Mouse (Mus musculus): ENCODE measurements around the gene Nxpe5. TPM values are rescaled to one million over a fixed set of nuclear protein-coding genes. Genes with fewer than 3 reads are reported as not detected.

Nxpe5 gene
- polyA plus RNA-seq, 1 experiment from 2014 or later: 2.2 TPM

DNA sequence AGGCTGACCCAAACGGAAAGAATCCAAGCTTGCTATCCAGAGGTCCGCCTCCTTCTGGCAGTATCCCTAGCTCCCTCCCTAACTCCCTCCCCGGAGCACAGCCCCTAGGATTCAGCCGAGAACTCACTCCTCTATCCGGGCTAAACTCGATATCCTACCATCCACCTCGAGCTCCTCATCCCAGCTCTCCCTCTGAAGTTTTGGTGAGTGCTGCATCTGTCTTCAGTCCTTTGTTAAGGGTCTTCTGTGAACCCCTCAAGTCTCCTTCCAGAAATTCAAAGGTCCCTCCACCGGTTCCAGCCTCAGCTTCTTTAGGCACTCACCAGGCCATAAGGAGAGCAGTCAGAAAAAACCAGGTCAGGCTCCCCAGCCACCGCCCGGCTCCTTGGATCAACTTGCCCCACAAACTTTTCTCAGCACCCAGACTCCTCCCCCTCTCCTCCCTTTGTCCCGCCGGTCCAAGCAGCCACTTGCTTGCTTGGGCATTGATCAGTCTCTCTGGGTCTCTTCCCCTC lies 46.8 kb downstream of the Nxpe5 start, which contains the start of gene Gal3st4:
TSS of gene Gal3st4 (minus strand) at position 432 of the 515 bp plus-strand sequence.
- in situ Hi-C loops (cut with MboI; ENCODE audit: low pct_unique_long_range_greater_than_20kb): no loop called here
- ChIA-PET CTCF (interaction anchor here (1.1 to 1.4 kb wide), 2 partner anchors 15 to 16 kb away, joined by 3 to 4 read pairs; no protein-coding TSS in a partner anchor), POLR2A (interaction anchor here (2.5 kb wide), 1 partner anchor 9 kb away, joined by 10 read pairs; the partner anchor contains the start of gene BC037034)
- ATAC-seq: peak; percentile 44
- DNase-seq (ENCODE audit: low read depth, low spot score): no peak
- no peaks in the 10 kb centered on the region for H3K27me3 ChIP-seq
- TF ChIP-seq CTCF (IDR thresholded peaks at IDR 0.05): no peak

DNA sequence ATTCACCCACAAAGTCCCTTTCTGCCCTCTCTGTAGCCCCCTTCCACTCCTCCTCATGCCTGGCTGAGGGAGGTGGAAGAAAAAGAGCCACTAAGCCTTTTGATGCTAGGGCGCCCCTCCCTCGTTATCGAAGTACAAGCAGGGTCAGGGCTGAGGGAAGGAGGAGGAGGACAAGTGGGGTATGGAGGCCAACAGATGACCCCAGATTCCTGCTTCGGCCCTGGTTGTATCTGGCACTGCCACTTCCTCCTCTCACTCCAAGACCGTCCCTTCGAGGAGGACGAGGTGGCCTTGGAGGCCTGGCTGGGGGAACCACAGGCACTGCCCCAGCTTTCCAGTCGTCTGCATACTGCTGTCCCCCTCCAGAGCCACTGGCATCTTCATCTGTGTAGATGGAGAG lies 48.5 kb downstream of the Nxpe5 start:
- no peak for DNase-seq (ENCODE audit: low read depth, low spot score)
- no peak for ATAC-seq
- ChIA-PET POLR2A (interaction anchor here (2.5 kb wide), 1 partner anchor 11 kb away, joined by 10 read pairs; the partner anchor contains the start of gene BC037034), CTCF (no interaction called here)
- no peak for TF ChIP-seq CTCF (IDR thresholded peaks at IDR 0.05)
- in situ Hi-C loops (cut with MboI; ENCODE audit: low pct_unique_long_range_greater_than_20kb): no loop called here
- H3K27me3 ChIP-seq: no peaks in the 10 kb centered on the region

DNA sequence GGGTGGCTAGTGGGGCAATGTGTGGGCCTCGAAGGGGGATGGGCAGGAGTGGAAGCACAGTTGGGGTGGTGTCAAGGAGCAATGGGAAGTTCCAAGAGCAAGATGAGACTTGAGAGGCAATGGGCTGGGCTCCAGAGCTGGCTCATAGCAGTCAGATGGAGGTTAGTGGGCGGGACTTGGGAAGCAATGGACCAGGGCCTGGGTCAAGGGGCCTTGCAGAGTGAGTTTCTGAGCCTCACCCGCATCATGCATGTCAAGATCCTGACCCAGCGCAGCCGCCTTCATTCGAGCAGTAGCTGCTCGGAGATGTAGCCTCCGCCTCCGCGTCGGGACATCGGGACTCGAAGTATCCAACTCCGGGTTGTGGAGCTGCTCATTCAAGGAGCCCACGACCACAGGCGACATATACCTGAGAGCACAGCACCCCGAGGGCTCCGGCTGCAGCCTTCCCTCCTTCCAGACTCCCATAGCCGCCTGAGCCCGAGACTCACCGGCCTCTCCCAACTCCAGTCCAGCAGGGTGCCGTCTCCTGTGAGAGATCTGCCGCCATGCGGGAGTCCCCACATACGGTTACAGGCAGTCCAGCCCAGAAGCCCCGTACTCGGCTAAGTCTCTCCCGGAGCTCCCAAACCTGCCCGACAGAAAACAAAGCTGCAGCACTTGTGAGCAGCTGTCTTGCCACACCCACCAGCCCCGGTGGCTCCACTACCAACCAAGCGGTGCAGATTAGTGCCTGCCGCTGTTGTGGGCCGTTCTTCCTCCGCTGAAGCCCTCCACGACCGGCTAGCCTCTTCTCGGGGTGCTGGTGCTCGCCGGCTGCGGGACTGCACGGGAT lies 49.7 kb downstream of the Nxpe5 start:
- no peak for ATAC-seq
- TF ChIP-seq CTCF (IDR thresholded peaks at IDR 0.05): no peak
- no peak for DNase-seq (ENCODE audit: low read depth, low spot score)
- CTCF ChIA-PET: interaction anchor here (1.2 kb wide), 1 partner anchor 9 kb away, joined by 3 read pairs; no protein-coding TSS in a partner anchor
- in situ Hi-C loops (cut with MboI; ENCODE audit: low pct_unique_long_range_greater_than_20kb): no loop called here
- POLR2A ChIA-PET: interaction anchor here (0.9 to 1.3 kb wide), 2 partner anchors 11 to 12 kb away, joined by 4 to 5 read pairs; partner anchors contain the start of gene BC037034
- H3K27me3 ChIP-seq: no peaks in the 10 kb centered on the region

DNA sequence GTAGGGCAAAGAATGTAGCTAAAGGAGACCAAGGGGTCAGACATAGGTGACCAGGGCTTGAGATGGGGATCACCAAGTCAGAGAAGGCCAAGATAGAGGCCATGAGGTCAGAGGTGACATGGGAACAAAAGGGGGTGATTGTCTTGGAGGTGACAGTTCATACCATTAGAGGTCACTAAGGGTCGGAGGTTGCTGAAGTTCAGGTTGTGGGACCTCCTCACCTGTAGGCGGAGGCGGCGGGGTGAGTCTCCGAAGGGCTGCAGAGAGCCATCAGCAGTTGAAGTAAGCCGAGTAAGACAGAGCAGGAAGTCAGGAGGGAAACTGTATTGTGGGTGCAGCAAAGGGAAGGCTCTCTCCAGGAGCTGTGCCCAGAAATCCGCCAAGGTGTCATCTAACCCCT lies 52.3 kb downstream of the Nxpe5 start:
- H3K27me3 ChIP-seq: peaks cover 8% of the 10 kb centered on the region
- in situ Hi-C loops (cut with MboI; ENCODE audit: low pct_unique_long_range_greater_than_20kb): no loop called here
- no peak for ATAC-seq
- DNase-seq (ENCODE audit: low read depth, low spot score): no peak
- no peak for TF ChIP-seq CTCF (IDR thresholded peaks at IDR 0.05)
- ChIA-PET POLR2A (interaction anchor here (2.5 kb wide), 1 partner anchor 13 kb away, joined by 12 read pairs; the partner anchor contains the start of gene BC037034), CTCF (no interaction called here)

DNA sequence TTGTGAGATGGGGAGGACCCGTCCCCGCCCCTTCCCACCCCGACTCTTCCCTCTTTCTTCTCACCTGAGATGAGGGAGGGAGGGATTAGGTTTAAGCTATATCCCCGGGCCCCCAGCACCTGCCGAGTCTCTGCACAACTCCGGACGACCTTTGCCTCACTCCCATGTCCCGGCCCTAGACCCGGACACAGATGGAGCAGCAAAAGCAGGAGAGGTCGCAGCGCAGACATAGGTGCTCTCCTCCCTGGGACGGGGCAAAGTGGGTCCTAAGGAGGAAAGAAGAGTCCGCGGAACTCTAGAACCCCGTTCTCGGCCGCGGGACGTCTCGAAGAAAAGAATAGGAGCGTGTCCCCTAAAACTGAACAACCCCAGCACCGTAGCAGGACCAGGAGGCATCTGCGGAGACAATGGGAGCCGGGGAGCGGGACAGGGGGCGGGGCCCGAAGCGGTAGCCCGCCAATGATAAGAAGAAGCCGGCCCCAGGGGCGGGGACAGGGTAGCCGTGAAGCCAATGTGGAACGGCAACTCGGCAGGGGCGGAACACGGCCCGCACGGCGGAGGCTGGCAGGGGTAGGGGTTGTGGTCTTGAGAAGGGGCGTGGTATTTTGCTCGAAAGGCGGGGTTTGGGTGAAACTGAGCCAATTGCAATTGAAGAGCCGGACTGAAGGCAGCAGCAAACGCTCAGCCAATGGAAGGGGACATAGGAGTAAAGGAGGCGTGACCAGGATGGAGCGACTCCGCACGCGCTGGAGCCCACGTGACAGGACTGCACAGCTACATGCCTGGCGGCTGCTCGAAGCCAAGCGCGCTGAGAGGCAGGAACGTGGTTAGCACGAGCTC lies 54.1 kb downstream of the Nxpe5 start, which contains the start of the genes Gm43720, Gpc2 and Stag3:
TSS of gene Gm43720 (minus strand) at position 374 of the 840 bp plus-strand sequence.
TSS of gene Gpc2 (minus strand) at position 421 of the 840 bp plus-strand sequence.
TSS of gene Stag3 (plus strand) at position 656 of the 840 bp plus-strand sequence.
- TF ChIP-seq CTCF (IDR thresholded peaks at IDR 0.05): no peak
- in situ Hi-C loops (cut with MboI; ENCODE audit: low pct_unique_long_range_greater_than_20kb): loop anchor here (10.0 kb wide), 1 partner anchor 165 kb away; the partner anchor contains the start of gene Zfp157
- CTCF ChIA-PET: interaction anchor here (1.1 kb wide), 1 partner anchor 25 kb away, joined by 3 read pairs; no protein-coding TSS in a partner anchor
- ATAC-seq: peak; percentile 99
- POLR2A ChIA-PET: interaction anchor here (2.5 kb wide), 1 partner anchor 15 kb away, joined by 12 read pairs; the partner anchor contains the start of gene BC037034
- H3K27me3 ChIP-seq: peaks cover 9% of the 10 kb centered on the region
- peak; percentile 90 for DNase-seq (ENCODE audit: low read depth, low spot score)

DNA sequence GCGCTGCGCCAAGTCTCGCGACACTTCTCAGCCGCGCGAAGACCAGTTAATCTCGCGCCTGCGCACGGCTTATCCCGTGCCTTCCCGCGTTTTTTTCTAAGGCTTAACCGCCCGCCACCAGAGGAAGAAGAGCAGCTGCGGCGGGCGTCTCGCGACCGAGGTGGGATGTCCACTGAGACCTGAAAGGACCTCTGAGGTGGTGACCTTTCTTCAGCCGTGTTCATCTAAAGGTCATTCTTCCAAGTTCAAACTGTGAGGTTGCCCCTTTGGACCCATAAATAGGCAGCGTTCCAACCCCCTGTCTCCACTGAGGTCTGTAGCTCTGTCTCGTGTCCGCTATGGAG lies 54.7 kb downstream of the Nxpe5 start:
- no peak for TF ChIP-seq CTCF (IDR thresholded peaks at IDR 0.05)
- peaks cover 9% of the 10 kb centered on the region for H3K27me3 ChIP-seq
- in situ Hi-C loops (cut with MboI; ENCODE audit: low pct_unique_long_range_greater_than_20kb): loop anchor here (10.0 kb wide), 1 partner anchor 164 kb away; the partner anchor contains the start of gene Zfp157
- DNase-seq (ENCODE audit: low read depth, low spot score) (no peak), ATAC-seq (no peak)
- ChIA-PET CTCF (no interaction called here), POLR2A (interaction anchor here (0.6 kb wide), 1 partner anchor 510 kb away, joined by 3 read pairs; no protein-coding TSS in a partner anchor)

DNA sequence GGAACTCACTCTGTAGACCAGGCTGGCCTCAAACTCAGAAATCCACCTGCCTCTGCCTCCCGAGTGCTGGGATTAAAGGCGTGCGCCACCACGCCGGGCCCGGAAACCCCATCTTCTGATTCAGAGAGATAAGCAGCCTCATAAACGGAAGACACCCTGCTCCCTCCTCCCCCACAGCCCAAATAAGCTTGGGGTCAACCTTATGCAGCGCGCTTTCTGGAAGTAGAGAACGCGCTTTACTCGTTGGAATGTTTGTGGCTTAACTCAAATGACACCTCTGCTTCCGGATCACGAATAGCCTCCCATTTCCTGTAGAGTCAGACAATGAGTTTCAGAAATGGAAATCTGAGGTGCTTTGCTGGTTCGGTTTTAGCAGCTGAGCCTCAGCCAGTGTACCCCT lies 55.1 kb downstream of the Nxpe5 start:
- no peak for TF ChIP-seq CTCF (IDR thresholded peaks at IDR 0.05)
- peaks cover 9% of the 10 kb centered on the region for H3K27me3 ChIP-seq
- POLR2A ChIA-PET: interaction anchor here (0.6 kb wide), 1 partner anchor 509 kb away, joined by 3 read pairs; no protein-coding TSS in a partner anchor
- ATAC-seq (no peak), DNase-seq (ENCODE audit: low read depth, low spot score) (no peak)
- in situ Hi-C loops (cut with MboI; ENCODE audit: low pct_unique_long_range_greater_than_20kb): loop anchor here (10.0 kb wide), 1 partner anchor 164 kb away; the partner anchor contains the start of gene Zfp157
- CTCF ChIA-PET: no interaction called here

DNA sequence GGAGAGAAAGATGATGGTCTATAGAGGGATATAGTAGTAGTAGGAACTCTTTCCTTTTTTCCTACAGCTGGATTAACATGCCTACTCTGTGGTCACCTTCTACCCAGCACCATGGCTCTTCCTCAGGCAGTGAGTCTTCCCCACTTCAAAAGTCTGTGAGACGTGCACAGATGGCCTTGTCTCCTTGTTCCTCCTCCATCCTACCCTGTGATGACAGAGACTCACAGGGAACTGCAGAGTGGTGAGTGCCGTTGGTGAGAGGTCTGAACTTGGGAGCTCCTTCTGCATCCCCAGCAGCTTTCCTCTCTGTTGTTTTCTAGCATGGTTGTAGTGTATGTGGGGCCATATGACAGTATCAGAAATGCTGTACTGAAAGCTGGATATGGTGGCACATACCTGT lies 56.1 kb downstream of the Nxpe5 start:
- ChIA-PET POLR2A (no interaction called here), CTCF (no interaction called here)
- H3K27me3 ChIP-seq: peaks cover 9% of the 10 kb centered on the region
- no peak for TF ChIP-seq CTCF (IDR thresholded peaks at IDR 0.05)
- DNase-seq (ENCODE audit: low read depth, low spot score): no peak
- ATAC-seq: no peak
- in situ Hi-C loops (cut with MboI; ENCODE audit: low pct_unique_long_range_greater_than_20kb): loop anchor here (10.0 kb wide), 1 partner anchor 163 kb away; the partner anchor contains the start of gene Zfp157

DNA sequence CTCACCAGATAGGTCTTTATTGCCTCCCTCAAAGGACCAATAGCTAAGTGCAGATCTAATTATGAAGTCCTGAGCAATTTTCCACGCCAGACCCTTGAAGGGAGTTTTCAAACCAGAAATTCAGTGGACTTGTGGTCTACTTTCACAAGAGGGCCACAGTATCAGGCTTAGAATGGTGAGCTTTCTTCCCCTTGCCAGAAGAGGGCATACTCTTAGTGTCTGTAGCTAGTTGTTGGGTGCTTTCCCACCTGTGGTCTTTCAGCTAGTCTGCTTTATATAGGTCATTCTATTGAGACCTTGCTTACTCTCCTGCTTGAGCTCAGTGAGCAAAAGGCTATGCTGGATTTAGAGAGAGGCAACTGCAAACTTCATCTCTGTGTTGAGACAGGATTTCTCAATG lies 57.8 kb downstream of the Nxpe5 start:
- in situ Hi-C loops (cut with MboI; ENCODE audit: low pct_unique_long_range_greater_than_20kb): loop anchor here (10.0 kb wide), 1 partner anchor 161 kb away; the partner anchor contains the start of gene Zfp157
- TF ChIP-seq CTCF (IDR thresholded peaks at IDR 0.05): no peak
- POLR2A ChIA-PET: no interaction called here

More for the DNA sequence above, 57.8 kb downstream of the Nxpe5 start:
- peaks cover 9% of the 10 kb centered on the region for H3K27me3 ChIP-seq
- DNase-seq (ENCODE audit: low read depth, low spot score) (no peak), ATAC-seq (no peak)
- CTCF ChIA-PET: interaction anchor here (0.9 kb wide), 2 partner anchors 14 to 374 kb away, joined by 3 to 4 read pairs; no protein-coding TSS in a partner anchor
